Mouse (Mus musculus) liver, postnatal 0 days (tissue): Measurements from ENCODE around the gene Klhl10.

Experiments used
- CTCF ChIP-seq: sonication (generic); IDR thresholded peaks from 2 replicates; pipeline ENCODE4 v1.5.1; 2016; ENCODE audit warnings: antibody characterized with exemption, low read depth
- EP300 ChIP-seq: IDR thresholded peaks from 2 replicates; pipeline ENCODE4 v1.6.1; 2016; ENCODE audit warnings: antibody characterized with exemption, low read depth, mild to moderate bottlenecking

- TF ChIP-seq CTCF (no peak), EP300 (no peak)
Measured at GRCm38 (mm10) chr11:100437901-100438300, 3.8 kb upstream of the Klhl10 start.
